Mouse (Mus musculus) adipose tissue, adult 10 weeks (tissue): ENCODE data around the gene Cdc14a. TPM values are rescaled to one million over a fixed set of nuclear protein-coding genes. Genes with fewer than 3 reads are reported as not detected.

Experiments used
- polyA plus RNA-seq: library from polyadenylated mRNA; stranded (reverse); fragments of 350-450 nt; fragmentation: Illumina TruSeq; extraction: RNeasy Lipid Tissue Mini Kit (QIAGEN cat#74804); gene quantifications from one replicate; pipeline ENCODE4 v1.2.3, GENCODE M21; 2014; ENCODE audit warnings: low read depth, low replicate concordance

The Cdc14a gene
- 6.5 TPM for polyA plus RNA-seq

DNA sequence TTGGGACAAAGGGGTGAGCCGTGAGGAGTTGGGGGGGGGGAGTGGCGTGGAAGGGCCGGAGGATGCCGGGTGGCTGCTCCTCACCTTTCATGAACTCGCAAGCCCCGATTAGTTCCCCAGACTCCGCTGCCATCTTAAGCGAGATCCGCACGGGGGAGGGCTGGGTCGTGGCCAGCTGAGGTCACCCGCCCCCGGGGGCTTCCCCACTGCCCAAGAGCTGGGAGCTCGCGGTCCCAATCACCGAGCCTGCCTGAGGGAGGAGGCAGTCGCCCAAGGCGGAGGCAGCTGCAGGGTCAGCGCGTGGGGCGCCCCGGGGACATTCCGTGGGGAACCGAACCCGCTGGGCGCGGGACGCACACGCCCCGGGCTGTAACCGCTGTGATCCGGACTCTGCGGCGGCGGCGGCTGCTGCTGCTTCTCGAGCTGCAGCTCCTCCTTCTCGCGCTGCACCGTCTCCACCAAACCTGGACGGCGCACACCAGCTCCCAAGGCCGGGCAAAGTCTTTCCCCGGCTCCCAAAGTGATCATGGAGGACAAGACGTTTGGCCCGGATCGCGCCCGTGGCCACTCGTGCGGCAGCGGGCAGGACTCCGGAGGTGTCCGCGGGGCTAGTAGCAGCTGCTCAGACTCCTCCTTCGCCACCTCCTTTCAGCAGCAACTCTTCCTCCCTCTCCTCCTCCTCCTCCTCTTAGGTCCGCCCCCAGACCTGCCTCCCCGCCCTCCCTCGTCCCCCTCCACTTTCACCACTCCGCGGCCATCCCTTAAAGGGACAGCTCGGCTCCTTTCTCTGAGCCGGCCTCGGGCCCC is at the start of gene Cdc14a:
Gene Cdc14a (minus strand): TSS at position 680 of the 807 bp plus-strand sequence.

DNA sequence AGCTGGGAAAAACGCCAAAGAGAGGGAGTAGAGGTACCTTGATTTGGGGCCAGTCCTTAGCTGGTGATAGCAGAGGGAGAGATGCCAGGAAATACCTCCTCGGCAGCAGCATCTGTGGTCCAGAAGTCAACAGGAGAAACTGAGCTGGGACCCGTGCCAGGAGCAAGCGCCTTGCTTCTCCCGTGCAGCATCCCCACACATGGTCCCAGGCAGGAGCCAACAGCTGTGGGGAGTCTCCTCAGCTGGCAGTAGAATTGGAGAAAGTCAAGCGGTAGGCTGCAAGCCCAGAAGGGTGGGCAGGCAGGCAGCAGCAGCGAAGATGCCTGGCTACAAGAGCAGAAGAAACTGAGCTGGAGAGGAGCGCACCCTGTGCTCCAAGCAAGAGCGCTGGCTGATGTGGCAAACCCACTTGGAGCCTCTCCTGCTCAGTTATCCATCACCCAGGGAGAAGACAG is 170.7 kb downstream of the Cdc14a start, which contains the start of gene Gpr88:
Gene Gpr88 (minus strand): TSS at position 427 of the 455 bp plus-strand sequence.

Other genes with a start within 250 kb of the Cdc14a start
- gene Gpr88, start 170.5 kb downstream of the Cdc14a start, polyA plus RNA-seq, result 1.3 TPM
- gene Rtca, start 84.2 kb upstream of the Cdc14a start, polyA plus RNA-seq, result 27.9 TPM
- 38.2 TPM for gene Dbt, start 89.0 kb upstream of the Cdc14a start, polyA plus RNA-seq
- gene Lrrc39, start 138.9 kb upstream of the Cdc14a start, polyA plus RNA-seq, result 5.9 TPM
- gene Sass6, start 170.9 kb upstream of the Cdc14a start, polyA plus RNA-seq, result 3.0 TPM
- gene Trmt13, start 190.6 kb upstream of the Cdc14a start, polyA plus RNA-seq, result 11.1 TPM
- gene Mfsd14a, start 238.6 kb upstream of the Cdc14a start, polyA plus RNA-seq, result 45.5 TPM